Mouse (Mus musculus): ENCODE results near the gene Hist1h2bg. TPM values are rescaled to one million over a fixed set of nuclear protein-coding genes. Genes with fewer than 3 reads are reported as not detected.

Hist1h2bg gene
- polyA plus RNA-seq, 1 experiment from 2014 or later = 11.4 TPM

- Histone ChIP-seq H3K27me3 (no peaks in the 10 kb centered on the region), H3K4me3 (peak overlapping the region; percentile 69), H3K4me2 (replicated peaks) (peak overlapping the region; percentile 82), H3K36me3 (no peaks in the 10 kb centered on the region), H3K9me3 (no peaks in the 10 kb centered on the region), H3K4me1 (0 out of 2 replicates have a peak, but pooled peaks cover 2% of the 10 kb centered on the region), H3K27ac (peak overlapping the region; percentile 98), H3K9ac (peak overlapping the region; percentile 66)
- ATAC-seq (ENCODE audit: insufficient number of reproducible peaks, insufficient read depth, low FRiP score, low TSS enrichment) = no peak
- WGBS = 56% methylated on average over 12 of the region's 12 CpGs
Observed at GRCm38 (mm10) chr13:23620056-23620732, 49.0 kb downstream of the Hist1h2bg start.

DNA sequence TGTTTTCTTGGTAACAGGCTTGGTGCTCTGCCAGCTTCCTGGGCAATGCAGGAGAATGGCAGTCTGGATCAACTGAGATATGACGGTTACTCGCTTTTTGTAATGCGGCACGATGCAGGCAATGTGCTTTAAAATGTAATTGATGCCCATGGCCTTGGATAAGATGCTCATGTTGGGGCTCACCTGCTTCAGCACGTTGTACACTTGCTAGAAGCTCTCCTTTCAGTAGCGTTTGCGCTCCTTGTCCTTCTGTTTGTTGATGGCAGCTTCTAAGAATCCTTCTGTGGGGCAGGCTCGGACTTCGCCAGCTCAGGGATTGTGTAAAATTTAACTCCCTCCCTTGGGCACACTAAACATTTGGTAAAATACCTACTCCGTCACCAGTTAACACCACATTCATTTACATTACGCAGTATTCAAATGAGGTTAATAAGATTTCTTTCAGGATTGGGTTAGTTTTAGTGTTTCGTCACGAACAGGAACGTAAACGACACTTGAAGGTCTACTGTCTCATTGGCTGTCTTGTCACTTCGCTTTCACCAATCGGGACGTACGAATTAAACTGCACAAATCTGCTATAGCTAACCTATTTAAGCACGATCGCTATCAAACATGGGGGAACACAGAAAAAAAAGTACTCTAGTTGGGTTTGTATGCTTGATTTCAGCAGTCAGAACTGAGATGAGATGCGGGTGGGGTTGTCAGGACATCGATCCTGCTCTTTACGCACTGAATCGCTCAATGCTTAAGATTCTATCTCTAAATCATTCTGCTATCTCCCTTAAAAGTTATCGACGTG, 49.7 kb downstream of the Hist1h2bg start, which contains the start of gene Hist1h2be:
TSS of gene Hist1h2be (minus strand) at position 392 of the 799 bp plus-strand sequence.
- peak; percentile 83 for ATAC-seq (ENCODE audit: insufficient number of reproducible peaks, insufficient read depth, low FRiP score, low TSS enrichment)
- H3K36me3 ChIP-seq = no peaks in the 10 kb centered on the region
- H3K27ac ChIP-seq = peak within 1 kb of the TSS; percentile 98

More for the DNA sequence above, 49.7 kb downstream of the Hist1h2bg start, which contains the start of gene Hist1h2be:
- peak within 1 kb of the TSS; percentile 82 for H3K4me2 ChIP-seq (replicated peaks)
- H3K27me3 ChIP-seq = no peaks in the 10 kb centered on the region
- H3K4me1 ChIP-seq = 0 out of 2 replicates have a peak, but pooled peaks cover 2% of the 10 kb centered on the region
- no peaks in the 10 kb centered on the region for H3K9me3 ChIP-seq
- H3K4me3 ChIP-seq = peak within 1 kb of the TSS; percentile 69
- WGBS = under 1% methylated on average over 27 of the region's 27 CpGs
- peak within 1 kb of the TSS; percentile 94 for H3K9ac ChIP-seq

Small RNA genes lying within 50 kb of the gene (microRNA-seq; reads per million reads assigned to microRNA genes)
- gene Gm44297 (not detected), gene Gm44359 (not detected), gene Gm44394 (not detected)

Other genes starting within 250 kb of the Hist1h2bg start
- 65.4 and 67.5 TPM in 2 replicates for gene Zfp322a, start 202.2 kb upstream of the Hist1h2bg start, polyA plus RNA-seq (2016; fragmentation: Nextera tagmentation; extraction: Ambion mirVana)
- 12.9 and 13.9 TPM in 2 replicates for gene Abt1, start 147.5 kb upstream of the Hist1h2bg start, polyA plus RNA-seq (2016; fragmentation: Nextera tagmentation; extraction: Ambion mirVana)
- gene Btn1a1, start 105.5 kb upstream of the Hist1h2bg start, polyA plus RNA-seq (2016; fragmentation: Nextera tagmentation; extraction: Ambion mirVana) = 0.10 and 0.20 TPM in 2 replicates
- 1.6 TPM in 2 replicates for gene Btn2a2, start 82.5 kb upstream of the Hist1h2bg start, polyA plus RNA-seq (2016; fragmentation: Nextera tagmentation; extraction: Ambion mirVana)
- 6.2 and 6.8 TPM in 2 replicates for gene Hist1h4h, start 40.3 kb upstream of the Hist1h2bg start, polyA plus RNA-seq (2016; fragmentation: Nextera tagmentation; extraction: Ambion mirVana)
- 10.7 and 15.5 TPM in 2 replicates for gene Hist1h2af, start 37.5 kb upstream of the Hist1h2bg start, polyA plus RNA-seq (2016; fragmentation: Nextera tagmentation; extraction: Ambion mirVana)
- gene Hist1h3g, start 36.0 kb upstream of the Hist1h2bg start, polyA plus RNA-seq (2016; fragmentation: Nextera tagmentation; extraction: Ambion mirVana) = 7.8 and 11.8 TPM in 2 replicates
- gene Hist1h2bh, start 28.0 kb upstream of the Hist1h2bg start, polyA plus RNA-seq (2016; fragmentation: Nextera tagmentation; extraction: Ambion mirVana) = 1.3 and 1.5 TPM in 2 replicates
- 1.3 and 2.3 TPM in 2 replicates for gene Hist1h3f, start 27.3 kb upstream of the Hist1h2bg start, polyA plus RNA-seq (2016; fragmentation: Nextera tagmentation; extraction: Ambion mirVana)
- 2.1 and 2.4 TPM in 2 replicates for gene Hist1h4f, start 19.7 kb upstream of the Hist1h2bg start, polyA plus RNA-seq (2016; fragmentation: Nextera tagmentation; extraction: Ambion mirVana)
- gene Hist1h1d, start 18.1 kb upstream of the Hist1h2bg start, polyA plus RNA-seq (2016; fragmentation: Nextera tagmentation; extraction: Ambion mirVana) = 0.64 and 0.75 TPM in 2 replicates
- 9.5 and 9.6 TPM in 2 replicates for gene Hist1h3e, start 9.0 kb upstream of the Hist1h2bg start, polyA plus RNA-seq (2016; fragmentation: Nextera tagmentation; extraction: Ambion mirVana)
- 139 and 153 TPM in 2 replicates for gene Hist1h2ae, start 176 bp upstream of the Hist1h2bg start, polyA plus RNA-seq (2016; fragmentation: Nextera tagmentation; extraction: Ambion mirVana)
- 10.7 and 11.9 TPM in 2 replicates for gene Hist1h2bf, start 2.8 kb downstream of the Hist1h2bg start, polyA plus RNA-seq (2016; fragmentation: Nextera tagmentation; extraction: Ambion mirVana)
- gene Hist1h2ad, start 3.0 kb downstream of the Hist1h2bg start, polyA plus RNA-seq (2016; fragmentation: Nextera tagmentation; extraction: Ambion mirVana) = 2.0 and 3.6 TPM in 2 replicates
- gene Hist1h3d, start 4.4 kb downstream of the Hist1h2bg start, polyA plus RNA-seq (2016; fragmentation: Nextera tagmentation; extraction: Ambion mirVana) = 5.5 and 7.0 TPM in 2 replicates
- 123 and 126 TPM in 2 replicates for gene Hist1h4d, start 10.2 kb downstream of the Hist1h2bg start, polyA plus RNA-seq (2016; fragmentation: Nextera tagmentation; extraction: Ambion mirVana)
- 3.3 and 3.6 TPM in 2 replicates for gene Hist1h2be, start 49.7 kb downstream of the Hist1h2bg start, polyA plus RNA-seq (2016; fragmentation: Nextera tagmentation; extraction: Ambion mirVana)
- 22.6 and 24.2 TPM in 2 replicates for gene Hist1h1e, start 51.2 kb downstream of the Hist1h2bg start, polyA plus RNA-seq (2016; fragmentation: Nextera tagmentation; extraction: Ambion mirVana)
- 1.3 TPM in 2 replicates for gene Hist1h2ac, start 112.6 kb downstream of the Hist1h2bg start, polyA plus RNA-seq (2016; fragmentation: Nextera tagmentation; extraction: Ambion mirVana)
- gene Hist1h2bc, start 112.8 kb downstream of the Hist1h2bg start, polyA plus RNA-seq (2016; fragmentation: Nextera tagmentation; extraction: Ambion mirVana) = 35.4 and 35.6 TPM in 2 replicates
- gene Hist1h1t, start 124.4 kb downstream of the Hist1h2bg start, polyA plus RNA-seq (2016; fragmentation: Nextera tagmentation; extraction: Ambion mirVana) = 0.24 and 0.25 TPM in 2 replicates
- gene Hist1h4c, start 127.1 kb downstream of the Hist1h2bg start, polyA plus RNA-seq (2016; fragmentation: Nextera tagmentation; extraction: Ambion mirVana) = 10.5 and 13.6 TPM in 2 replicates
- 3.2 and 3.5 TPM in 2 replicates for gene Hfe, start 139.5 kb downstream of the Hist1h2bg start, polyA plus RNA-seq (2016; fragmentation: Nextera tagmentation; extraction: Ambion mirVana)
- gene Hist1h1c, start 167.4 kb downstream of the Hist1h2bg start, polyA plus RNA-seq (2016; fragmentation: Nextera tagmentation; extraction: Ambion mirVana) = 20.5 and 22.8 TPM in 2 replicates
- gene Hist1h3c, start 174.2 kb downstream of the Hist1h2bg start, polyA plus RNA-seq (2016; fragmentation: Nextera tagmentation; extraction: Ambion mirVana) = 19.2 and 19.3 TPM in 2 replicates
- gene Hist1h2bb, start 175.3 kb downstream of the Hist1h2bg start, polyA plus RNA-seq (2016; fragmentation: Nextera tagmentation; extraction: Ambion mirVana) = 3.6 and 5.0 TPM in 2 replicates
- 58.7 and 62.9 TPM in 2 replicates for gene Hist1h2ab, start 179.7 kb downstream of the Hist1h2bg start, polyA plus RNA-seq (2016; fragmentation: Nextera tagmentation; extraction: Ambion mirVana)
- gene Hist1h3b, start 180.9 kb downstream of the Hist1h2bg start, polyA plus RNA-seq (2016; fragmentation: Nextera tagmentation; extraction: Ambion mirVana) = 14.0 and 23.7 TPM in 2 replicates
- gene Hist1h4b, start 185.6 kb downstream of the Hist1h2bg start, polyA plus RNA-seq (2016; fragmentation: Nextera tagmentation; extraction: Ambion mirVana) = 9.4 and 11.5 TPM in 2 replicates
- 1.1 and 1.2 TPM in 2 replicates for gene Hist1h4a, start 189.8 kb downstream of the Hist1h2bg start, polyA plus RNA-seq (2016; fragmentation: Nextera tagmentation; extraction: Ambion mirVana)
- 7.8 and 9.6 TPM in 2 replicates for gene Hist1h3a, start 191.0 kb downstream of the Hist1h2bg start, polyA plus RNA-seq (2016; fragmentation: Nextera tagmentation; extraction: Ambion mirVana)
- 4.0 and 5.8 TPM in 2 replicates for gene Hist1h1a, start 192.3 kb downstream of the Hist1h2bg start, polyA plus RNA-seq (2016; fragmentation: Nextera tagmentation; extraction: Ambion mirVana)
- 0.10 TPM in 1 of 2 replicates, not detected in the other for gene Trim38, start 198.5 kb downstream of the Hist1h2bg start, polyA plus RNA-seq (2016; fragmentation: Nextera tagmentation; extraction: Ambion mirVana)
- gene Slc17a2, start 235.6 kb downstream of the Hist1h2bg start, polyA plus RNA-seq (2016; fragmentation: Nextera tagmentation; extraction: Ambion mirVana) = not detected in 2 replicates

All from embryonic facial prominence, embryonic 12.5 days (tissue).